Mouse (Mus musculus): ENCODE results near the gene Appl2.

Appl2 gene

DNA sequence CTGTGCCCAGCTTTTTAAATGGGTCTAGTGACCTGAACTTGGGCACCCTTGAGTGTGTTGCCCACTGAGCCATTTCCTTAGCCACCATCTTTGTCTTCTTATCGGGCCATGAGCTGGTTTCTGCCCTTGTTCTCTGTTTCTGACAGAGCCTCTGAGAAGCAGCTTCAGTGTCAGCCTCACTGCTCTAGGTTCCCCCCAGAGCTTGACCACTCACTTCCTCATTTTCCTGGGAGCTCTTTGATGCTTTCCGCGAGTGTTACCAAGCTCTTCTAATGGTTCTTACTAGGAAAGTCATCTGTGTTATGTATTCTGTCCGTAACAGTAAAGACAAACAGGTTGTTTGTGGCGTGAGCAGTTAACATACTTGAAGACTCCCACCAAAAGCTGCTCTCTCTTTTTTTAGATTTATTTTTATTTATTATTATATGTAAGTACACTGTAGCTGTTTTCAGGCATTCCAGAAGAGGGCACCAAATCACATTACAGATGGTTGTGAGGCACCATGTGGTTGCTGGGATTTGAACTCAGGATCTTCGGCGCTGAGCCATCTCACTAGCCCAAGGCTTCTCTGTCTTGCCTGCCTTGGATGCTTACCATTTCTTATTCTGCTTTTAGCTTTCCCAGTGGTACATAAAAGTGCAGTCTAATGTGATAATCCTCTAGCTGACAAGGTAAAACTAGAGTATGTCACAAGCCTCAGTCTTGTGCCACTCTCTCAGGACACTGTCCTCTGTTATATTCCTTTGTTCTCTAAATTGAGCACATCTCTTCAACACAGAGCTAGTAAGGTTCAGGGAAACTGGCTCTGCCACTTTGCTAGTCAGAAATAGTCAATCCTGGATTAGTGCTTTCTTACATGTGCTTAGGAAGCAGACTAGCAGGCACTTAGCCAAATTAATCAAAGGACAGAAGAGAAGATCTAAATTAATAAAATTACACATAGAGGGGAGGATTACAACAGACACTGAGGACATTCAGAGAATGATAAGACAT is 82.8 kb downstream of the Appl2 start:
- DNase-seq: no peak

DNA sequence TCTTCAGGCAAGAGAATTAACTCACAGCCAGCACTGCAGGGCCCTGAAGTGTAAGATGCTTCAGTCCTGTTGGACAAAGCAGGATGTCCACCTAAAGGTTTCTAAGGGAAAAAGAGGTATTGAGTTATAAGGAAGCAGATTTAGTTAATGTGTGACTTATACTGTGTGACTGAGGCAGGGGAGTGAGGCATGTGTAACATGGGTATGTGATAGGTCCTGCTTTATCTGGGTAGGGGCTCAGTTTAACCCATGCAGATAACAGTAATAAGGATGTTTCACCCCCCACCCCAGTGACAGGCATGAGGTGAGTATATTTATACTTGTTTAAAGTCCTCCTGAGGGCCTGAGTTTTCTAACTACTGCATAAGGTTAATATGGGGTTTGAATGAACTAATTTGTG is 85.5 kb downstream of the Appl2 start:
- DNase-seq: no peak
